Mouse (Mus musculus): Measurements from ENCODE around the gene Gpd1. TPM values are rescaled to one million over a fixed set of nuclear protein-coding genes. Genes with fewer than 3 reads are reported as not detected.
A peak's percentile ranks its signal among the peaks of the same experiment; 100 is the strongest.

Gpd1 gene
- polyA plus RNA-seq, 1 experiment = 6.9 TPM

- Histone ChIP-seq H3K36me3 (ENCODE audit: control insufficient read depth, insufficient read depth) (peaks cover 18% of the 10 kb centered on the region), H3K79me2 (ENCODE audit: control insufficient read depth, insufficient read depth) (peaks cover 29% of the 10 kb centered on the region), H3K4me3 (no peak overlapping the region), H3K4me2 (ENCODE audit: low read depth) (no peak overlapping the region), H3ac (ENCODE audit: control insufficient read depth, insufficient read length) (no peak overlapping the region), H3K27me3 (ENCODE audit: control insufficient read depth, insufficient read depth, insufficient read length) (no peaks in the 10 kb centered on the region)
- no peak for TF ChIP-seq POLR2A (IDR thresholded peaks at IDR 0.05; ENCODE audit: insufficient read length, low read depth)
- TF ChIP-seq TCF12 (IDR thresholded peaks at IDR 0.05; ENCODE audit: insufficient read depth, poor library complexity, severe bottlenecking) = no peak
- peak; percentile 62 for TF ChIP-seq POLR2AphosphoS2 (IDR thresholded peaks at IDR 0.05; ENCODE audit: insufficient read length, low read depth)
These were observed 10.2 kb downstream of the Gpd1 start for GRCm38 (mm10) chr15:99727525-99727924.

- no peak overlapping the region for H3ac ChIP-seq (ENCODE audit: control insufficient read depth, insufficient read length)
- peaks cover 25% of the 10 kb centered on the region for H3K36me3 ChIP-seq (ENCODE audit: control insufficient read depth, insufficient read depth)
- no peaks in the 10 kb centered on the region for H3K27me3 ChIP-seq (ENCODE audit: control insufficient read depth, insufficient read depth, insufficient read length)
- no peak overlapping the region for H3K4me2 ChIP-seq (ENCODE audit: low read depth)
- peaks cover 29% of the 10 kb centered on the region for H3K79me2 ChIP-seq (ENCODE audit: control insufficient read depth, insufficient read depth)
- TF ChIP-seq CEBPB (IDR thresholded peaks at IDR 0.05; ENCODE audit: insufficient read depth, poor library complexity, severe bottlenecking) = no peak
- no peak for TF ChIP-seq POLR2A (IDR thresholded peaks at IDR 0.05; ENCODE audit: insufficient read length, low read depth)
- no peak for TF ChIP-seq MYOD1 (IDR thresholded peaks at IDR 0.05; ENCODE audit: control insufficient read depth in 1 of 3, insufficient read length in 2 of 3, low read depth in 2 of 3)
- TF ChIP-seq TCF3 (IDR thresholded peaks at IDR 0.05; ENCODE audit: insufficient read length, low read depth) = no peak
- TF ChIP-seq SRF (IDR thresholded peaks at IDR 0.05; ENCODE audit: control insufficient read depth, insufficient read length, low read depth) = no peak
- TF ChIP-seq MYOG (IDR thresholded peaks at IDR 0.05; ENCODE audit: control insufficient read depth in 1 of 3, insufficient read depth in 1 of 3, insufficient read length in 2 of 3, low read depth in 2 of 3) = no peak
- no peak for TF ChIP-seq REST (IDR thresholded peaks at IDR 0.05; ENCODE audit: insufficient read depth, insufficient read length)
- no peak for TF ChIP-seq MAX (IDR thresholded peaks at IDR 0.05; ENCODE audit: low read depth)
- no peak for TF ChIP-seq USF1 (IDR thresholded peaks at IDR 0.05; ENCODE audit: low read depth)
- TF ChIP-seq E2F4 (IDR thresholded peaks at IDR 0.05; ENCODE audit: insufficient read depth) = no peak
- no peak for TF ChIP-seq TCF12 (IDR thresholded peaks at IDR 0.05; ENCODE audit: insufficient read depth, poor library complexity, severe bottlenecking)
- no peak for TF ChIP-seq POLR2AphosphoS2 (IDR thresholded peaks at IDR 0.05; ENCODE audit: insufficient read length, low read depth)
- no peak overlapping the region for H3K4me3 ChIP-seq
These were observed 10.9 kb downstream of the Gpd1 start for GRCm38 (mm10) chr15:99728211-99728610.

DNA sequence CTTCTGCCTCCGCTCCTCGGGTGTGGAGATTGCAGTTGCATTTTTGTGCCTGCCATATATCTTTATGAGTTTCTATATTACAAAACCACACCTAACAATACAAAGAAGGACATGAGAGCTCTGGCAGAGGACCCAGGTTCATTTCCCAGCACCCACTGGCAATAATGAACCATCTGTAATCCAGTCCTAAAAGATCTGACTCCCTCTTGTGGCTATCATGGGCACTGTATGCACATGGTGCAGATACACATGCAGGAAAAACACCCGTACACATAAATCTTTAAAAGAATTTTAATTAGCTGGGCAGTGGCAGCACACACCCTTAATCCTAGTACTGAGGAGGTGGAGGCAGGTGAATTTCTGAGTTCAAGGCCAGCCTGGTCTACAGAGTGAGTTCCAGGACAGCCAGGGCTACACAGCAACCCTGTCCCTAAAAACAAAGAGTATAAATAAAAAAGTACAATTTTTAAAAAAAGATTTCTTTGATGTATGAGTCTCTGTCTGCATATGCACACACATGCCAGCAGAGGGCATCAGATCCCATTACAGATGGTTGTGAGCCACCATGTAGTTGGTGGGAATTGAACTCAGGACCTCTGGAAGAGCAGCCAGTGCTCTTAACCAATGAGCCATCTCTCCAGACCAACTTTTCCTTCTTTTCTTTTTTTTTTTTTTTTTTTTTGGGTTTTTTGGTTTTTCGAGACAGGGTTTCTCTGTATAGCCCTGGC, 11.9 kb downstream of the Gpd1 start:
- Histone ChIP-seq H3K79me2 (ENCODE audit: control insufficient read depth, insufficient read depth) (peaks cover 29% of the 10 kb centered on the region), H3K27me3 (ENCODE audit: control insufficient read depth, insufficient read depth, insufficient read length) (no peaks in the 10 kb centered on the region), H3ac (ENCODE audit: control insufficient read depth, insufficient read length) (no peak overlapping the region), H3K36me3 (ENCODE audit: control insufficient read depth, insufficient read depth) (peaks cover 31% of the 10 kb centered on the region), H3K4me3 (no peak overlapping the region), H3K4me2 (ENCODE audit: low read depth) (no peak overlapping the region)
- TF ChIP-seq CEBPB (IDR thresholded peaks at IDR 0.05; ENCODE audit: insufficient read depth, poor library complexity, severe bottlenecking) = no peak
- no peak for TF ChIP-seq MYOD1 (IDR thresholded peaks at IDR 0.05; ENCODE audit: control insufficient read depth in 1 of 3, insufficient read length in 2 of 3, low read depth in 2 of 3)
- TF ChIP-seq POLR2AphosphoS2 (IDR thresholded peaks at IDR 0.05; ENCODE audit: insufficient read length, low read depth) = no peak
- no peak for TF ChIP-seq TCF3 (IDR thresholded peaks at IDR 0.05; ENCODE audit: insufficient read length, low read depth)
- no peak for TF ChIP-seq USF1 (IDR thresholded peaks at IDR 0.05; ENCODE audit: low read depth)
- TF ChIP-seq E2F4 (IDR thresholded peaks at IDR 0.05; ENCODE audit: insufficient read depth) = no peak
- TF ChIP-seq SRF (IDR thresholded peaks at IDR 0.05; ENCODE audit: control insufficient read depth, insufficient read length, low read depth) = no peak
- no peak for TF ChIP-seq TCF12 (IDR thresholded peaks at IDR 0.05; ENCODE audit: insufficient read depth, poor library complexity, severe bottlenecking)
- TF ChIP-seq MAX (IDR thresholded peaks at IDR 0.05; ENCODE audit: low read depth) = no peak
- TF ChIP-seq REST (IDR thresholded peaks at IDR 0.05; ENCODE audit: insufficient read depth, insufficient read length) = no peak
- TF ChIP-seq POLR2A (IDR thresholded peaks at IDR 0.05; ENCODE audit: insufficient read length, low read depth) = no peak
- TF ChIP-seq MYOG (IDR thresholded peaks at IDR 0.05; ENCODE audit: control insufficient read depth in 1 of 3, insufficient read depth in 1 of 3, insufficient read length in 2 of 3, low read depth in 2 of 3) = no peak

- Histone ChIP-seq H3K36me3 (ENCODE audit: control insufficient read depth, insufficient read depth) (peaks cover 37% of the 10 kb centered on the region), H3K4me2 (ENCODE audit: low read depth) (no peak overlapping the region), H3K27me3 (ENCODE audit: control insufficient read depth, insufficient read depth, insufficient read length) (no peaks in the 10 kb centered on the region), H3K4me3 (no peak overlapping the region), H3ac (ENCODE audit: control insufficient read depth, insufficient read length) (no peak overlapping the region), H3K79me2 (ENCODE audit: control insufficient read depth, insufficient read depth) (peaks cover 25% of the 10 kb centered on the region)
- TF ChIP-seq TCF3 (IDR thresholded peaks at IDR 0.05; ENCODE audit: insufficient read length, low read depth) = no peak
- no peak for TF ChIP-seq MYOD1 (IDR thresholded peaks at IDR 0.05; ENCODE audit: control insufficient read depth in 1 of 3, insufficient read length in 2 of 3, low read depth in 2 of 3)
- TF ChIP-seq MAX (IDR thresholded peaks at IDR 0.05; ENCODE audit: low read depth) = no peak
These were observed 13.9 kb downstream of the Gpd1 start for GRCm38 (mm10) chr15:99731167-99731566.

- peaks cover 20% of the 10 kb centered on the region for H3K79me2 ChIP-seq (ENCODE audit: control insufficient read depth, insufficient read depth)
- peaks cover 40% of the 10 kb centered on the region for H3K36me3 ChIP-seq (ENCODE audit: control insufficient read depth, insufficient read depth)
- H3ac ChIP-seq (ENCODE audit: control insufficient read depth, insufficient read length) = no peak overlapping the region
- no peak overlapping the region for H3K4me3 ChIP-seq
- TF ChIP-seq TCF12 (IDR thresholded peaks at IDR 0.05; ENCODE audit: insufficient read depth, poor library complexity, severe bottlenecking) (no peak), TCF3 (IDR thresholded peaks at IDR 0.05; ENCODE audit: insufficient read length, low read depth) (no peak), MYOG (IDR thresholded peaks at IDR 0.05; ENCODE audit: control insufficient read depth in 1 of 3, insufficient read depth in 1 of 3, insufficient read length in 2 of 3, low read depth in 2 of 3) (no peak), CEBPB (IDR thresholded peaks at IDR 0.05; ENCODE audit: insufficient read depth, poor library complexity, severe bottlenecking) (no peak), REST (IDR thresholded peaks at IDR 0.05; ENCODE audit: insufficient read depth, insufficient read length) (no peak), MYOD1 (IDR thresholded peaks at IDR 0.05; ENCODE audit: control insufficient read depth in 1 of 3, insufficient read length in 2 of 3, low read depth in 2 of 3) (no peak), POLR2A (IDR thresholded peaks at IDR 0.05; ENCODE audit: insufficient read length, low read depth) (no peak), MAX (IDR thresholded peaks at IDR 0.05; ENCODE audit: low read depth) (no peak)
- H3K4me2 ChIP-seq (ENCODE audit: low read depth) = no peak overlapping the region
- H3K27me3 ChIP-seq (ENCODE audit: control insufficient read depth, insufficient read depth, insufficient read length) = no peaks in the 10 kb centered on the region
These were observed 14.4 kb downstream of the Gpd1 start for GRCm38 (mm10) chr15:99731678-99732077.

Data from myocyte (in vitro differentiated cells).